Mouse (Mus musculus): ENCODE measurements around the gene Gpkow.
A peak's percentile ranks its signal among the peaks of the same experiment; 100 is the strongest.
"Not testable (repeated sequence)": the region's sequence is repeated elsewhere in the genome, so short reads cannot be mapped to it uniquely, and the experiment has no call there.

Gpkow gene

GRCm38 (mm10) chrX:7688321-7688720 is 8.6 kb upstream of the Gpkow start:
- DNase-seq (ENCODE audit: low spot score): no peak

- DNase-seq (ENCODE audit: low spot score): peak; percentile 55
Observed at GRCm38 (mm10) chrX:7690486-7690885, 6.4 kb upstream of the Gpkow start.

GRCm38 (mm10) chrX:7692862-7693261 is 4.1 kb upstream of the Gpkow start:
- DNase-seq (ENCODE audit: low spot score): peak; percentile 48

- DNase-seq (ENCODE audit: low spot score): no peak
Observed at GRCm38 (mm10) chrX:7696520-7696919, 411 bp upstream of the Gpkow start.

GRCm38 (mm10) chrX:7713764-7714134 is 16.8 kb downstream of the Gpkow start:
- DNase-seq (ENCODE audit: low spot score): not testable (repeated sequence)

- peak; percentile 97 for DNase-seq (ENCODE audit: low spot score)
Observed at GRCm38 (mm10) chrX:7714135-7714899, 17.4 kb downstream of the Gpkow start, which contains the start of gene Wdr45. TSS of gene Wdr45 (plus strand) at chrX:7714333.

GRCm38 (mm10) chrX:7716058-7716457 is 19.1 kb downstream of the Gpkow start:
- not testable (repeated sequence) for DNase-seq (ENCODE audit: low spot score)

GRCm38 (mm10) chrX:7721514-7722281 is 24.8 kb downstream of the Gpkow start, which contains the start of gene Gm45208:
TSS of gene Gm45208 (plus strand) at chrX:7722245.
- DNase-seq (ENCODE audit: low spot score): peak; percentile 82

GRCm38 (mm10) chrX:7722282-7722611 is 25.3 kb downstream of the Gpkow start:
- no peak for DNase-seq (ENCODE audit: low spot score)

- DNase-seq (ENCODE audit: low spot score): no peak
Observed at GRCm38 (mm10) chrX:7722691-7723090, 25.8 kb downstream of the Gpkow start.

- peak; percentile 22 for DNase-seq (ENCODE audit: low spot score)
Observed at GRCm38 (mm10) chrX:7724135-7724534, 27.2 kb downstream of the Gpkow start.

GRCm38 (mm10) chrX:7725841-7726240 is 28.9 kb downstream of the Gpkow start:
- no peak for DNase-seq (ENCODE audit: low spot score)

GRCm38 (mm10) chrX:7727176-7727575 is 30.2 kb downstream of the Gpkow start:
- DNase-seq (ENCODE audit: low spot score): no peak

- DNase-seq (ENCODE audit: low spot score): peak; percentile 84
Observed at GRCm38 (mm10) chrX:7728215-7728921, 31.4 kb downstream of the Gpkow start, which contains the start of gene Praf2. TSS of gene Praf2 (plus strand) at chrX:7728439.

GRCm38 (mm10) chrX:7728922-7729265 is 32.0 kb downstream of the Gpkow start:
- DNase-seq (ENCODE audit: low spot score): no peak

GRCm38 (mm10) chrX:7733571-7734156 is 36.7 kb downstream of the Gpkow start:
- DNase-seq (ENCODE audit: low spot score): peak; percentile 70

GRCm38 (mm10) chrX:7739336-7740081 is 42.6 kb downstream of the Gpkow start:
- DNase-seq (ENCODE audit: low spot score): peak; percentile 45

GRCm38 (mm10) chrX:7740082-7740819 is 43.3 kb downstream of the Gpkow start:
- peak; percentile 71 for DNase-seq (ENCODE audit: low spot score)

GRCm38 (mm10) chrX:7741103-7741502 is 44.2 kb downstream of the Gpkow start:
- no peak for DNase-seq (ENCODE audit: low spot score)

GRCm38 (mm10) chrX:7743470-7743869 is 46.5 kb downstream of the Gpkow start:
- DNase-seq (ENCODE audit: low spot score): no peak

GRCm38 (mm10) chrX:7744940-7745339 is 48.0 kb downstream of the Gpkow start:
- DNase-seq (ENCODE audit: low spot score): no peak

Data from lung, postnatal 25 days (tissue).